Mouse (Mus musculus) megakaryocyte, embryonic 14.5 days (primary cell): ENCODE results near the gene Adamtsl3. TPM values are rescaled to one million over a fixed set of nuclear protein-coding genes. Genes with fewer than 3 reads are reported as not detected.
A peak's percentile ranks its signal among the peaks of the same experiment; 100 is the strongest.

Experiments used
- H3K27me3 ChIP-seq: replicated peaks from 2 replicates; pipeline ENCODE3; 2012; ENCODE audit warnings: inconsistent platforms
- H3K36me3 ChIP-seq: replicated peaks from 2 replicates; pipeline ENCODE3; 2012; ENCODE audit warnings: low read length, inconsistent platforms, mixed read lengths
- H3K4me1 ChIP-seq: 2 replicates; pipeline ENCODE4 v1.6.1; 2012; ENCODE audit warnings: inconsistent platforms
- H3K4me3 ChIP-seq: replicated peaks from 2 replicates; pipeline ENCODE3; 2012; ENCODE audit warnings: moderate library complexity, mild to moderate bottlenecking, inconsistent platforms
- H3K9me3 ChIP-seq: 2 replicates; pipeline ENCODE4 v1.6.1; 2012; ENCODE audit warnings: inconsistent platforms
- FLI1 ChIP-seq: IDR thresholded peaks from 2 replicates; pipeline ENCODE4 v1.6.1; 2012; ENCODE audit warnings: low read length, inconsistent platforms, mixed read lengths
- GATA1 ChIP-seq: IDR thresholded peaks from 3 replicates; pipeline ENCODE4 v1.6.1; 2012; ENCODE audit warnings: mixed read lengths, low read length, inconsistent platforms, borderline replicate concordance
- polyA plus RNA-seq: library from polyadenylated mRNA; stranded (reverse); fragments of >175 nt; gene quantifications from 2 replicates; pipeline ENCODE4 v1.2.3, GENCODE M21; 2012; ENCODE audit warnings: low replicate concordance; ENCODE audit not compliant: insufficient read depth

Gene Adamtsl3
- polyA plus RNA-seq, 1 experiment, result 0.01 TPM

DNA sequence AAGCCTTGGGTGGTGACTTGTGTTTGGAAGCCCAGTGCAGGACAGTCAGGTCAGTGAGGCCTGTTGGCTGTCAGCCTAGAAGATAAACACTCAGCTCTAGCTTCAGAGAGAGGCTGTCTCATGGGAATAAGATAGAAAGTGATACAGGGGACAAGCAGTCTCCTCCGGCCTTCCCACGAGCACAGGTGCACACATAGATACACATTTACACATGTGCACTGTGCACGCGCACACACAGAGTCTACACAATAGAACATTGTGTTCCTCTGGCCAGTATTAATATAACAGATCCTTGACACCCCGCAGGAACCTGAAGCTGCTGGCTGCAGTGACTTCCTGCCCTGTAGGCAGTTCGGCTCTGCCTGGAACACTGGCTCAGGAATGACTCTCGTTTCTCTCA is 44.3 kb downstream of the Adamtsl3 start:
- Histone ChIP-seq H3K36me3 (no peaks in the 10 kb centered on the region), H3K4me3 (no peak overlapping the region), H3K27me3 (no peaks in the 10 kb centered on the region), H3K9me3 (peaks cover 24% of the 10 kb centered on the region), H3K4me1 (no peaks in the 10 kb centered on the region)
- TF ChIP-seq GATA1 (no peak), FLI1 (no peak)

DNA sequence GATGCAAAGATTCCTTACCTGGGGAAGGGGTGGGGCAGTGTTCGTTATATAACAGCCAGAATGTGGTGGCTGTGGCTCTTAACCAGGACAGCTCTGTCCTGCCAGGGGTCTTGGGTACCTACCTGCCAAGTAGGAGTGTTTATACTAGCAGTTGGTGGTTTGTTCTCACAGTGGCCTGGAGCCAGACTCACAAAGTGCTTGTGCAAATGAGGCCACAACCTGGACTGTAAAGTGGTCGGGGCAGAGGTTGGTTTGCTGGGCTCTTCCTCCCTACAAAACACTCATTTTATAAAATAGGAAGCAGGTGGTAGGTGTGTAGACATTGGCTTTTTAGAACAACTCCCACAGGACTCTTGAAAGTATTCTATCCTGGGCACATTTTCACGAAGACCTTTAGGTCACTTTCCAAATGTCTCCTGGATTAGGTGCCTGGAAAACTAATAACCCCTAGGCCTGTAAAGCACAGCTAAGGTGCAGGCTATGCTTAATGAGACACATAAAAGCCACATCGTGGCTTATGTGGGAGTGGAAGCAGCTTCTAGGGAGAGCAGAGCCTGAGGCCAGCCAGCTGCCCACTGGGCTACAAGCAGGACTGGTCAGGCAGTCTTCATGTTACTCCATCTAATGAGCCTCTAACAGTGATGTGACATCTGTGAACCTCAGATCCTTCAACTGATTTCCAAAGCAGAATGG is 47.5 kb downstream of the Adamtsl3 start:
- Histone ChIP-seq H3K36me3 (no peaks in the 10 kb centered on the region), H3K4me1 (no peaks in the 10 kb centered on the region), H3K4me3 (no peak overlapping the region), H3K9me3 (peaks cover 10% of the 10 kb centered on the region), H3K27me3 (no peaks in the 10 kb centered on the region)
- TF ChIP-seq GATA1 (no peak), FLI1 (no peak)

DNA sequence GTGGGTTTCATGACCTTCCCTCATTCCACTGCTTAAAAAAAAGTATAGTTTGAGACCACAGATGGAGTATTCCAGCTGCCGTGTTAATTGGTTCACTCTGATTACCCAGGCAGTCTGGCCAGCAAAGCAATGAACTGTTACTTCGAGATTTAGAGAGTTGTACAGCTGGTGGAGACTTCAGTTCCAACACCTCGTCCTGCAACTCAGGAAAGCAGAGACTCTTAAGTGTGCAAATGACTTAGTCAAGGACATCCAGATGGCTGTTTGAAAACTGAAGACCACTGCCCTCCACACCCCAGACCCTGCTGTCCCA is 48.0 kb downstream of the Adamtsl3 start:
- Histone ChIP-seq H3K27me3 (no peaks in the 10 kb centered on the region), H3K36me3 (no peaks in the 10 kb centered on the region), H3K9me3 (peaks cover 14% of the 10 kb centered on the region), H3K4me1 (no peaks in the 10 kb centered on the region), H3K4me3 (no peak overlapping the region)
- TF ChIP-seq GATA1 (no peak), FLI1 (no peak)

GRCm38 (mm10) chr7:82387121-82387520 is 51.6 kb downstream of the Adamtsl3 start:
- Histone ChIP-seq H3K36me3 (no peaks in the 10 kb centered on the region), H3K27me3 (no peaks in the 10 kb centered on the region)

GRCm38 (mm10) chr7:82394435-82395186 is 59.1 kb downstream of the Adamtsl3 start:
- H3K27me3 ChIP-seq, result no peaks in the 10 kb centered on the region
- H3K36me3 ChIP-seq, result no peaks in the 10 kb centered on the region
- H3K4me1 ChIP-seq, result no peaks in the 10 kb centered on the region
- TF ChIP-seq GATA1 (no peak), FLI1 (no peak)
- H3K4me3 ChIP-seq, result no peak overlapping the region
- H3K9me3 ChIP-seq, result peaks cover 27% of the 10 kb centered on the region

More at GRCm38 (mm10) chr7:82387121-82387520, 51.6 kb downstream of the Adamtsl3 start:
- TF ChIP-seq FLI1 (no peak), GATA1 (no peak)
- no peak overlapping the region for H3K4me3 ChIP-seq
- H3K9me3 ChIP-seq, result peaks cover 37% of the 10 kb centered on the region
- no peaks in the 10 kb centered on the region for H3K4me1 ChIP-seq

DNA sequence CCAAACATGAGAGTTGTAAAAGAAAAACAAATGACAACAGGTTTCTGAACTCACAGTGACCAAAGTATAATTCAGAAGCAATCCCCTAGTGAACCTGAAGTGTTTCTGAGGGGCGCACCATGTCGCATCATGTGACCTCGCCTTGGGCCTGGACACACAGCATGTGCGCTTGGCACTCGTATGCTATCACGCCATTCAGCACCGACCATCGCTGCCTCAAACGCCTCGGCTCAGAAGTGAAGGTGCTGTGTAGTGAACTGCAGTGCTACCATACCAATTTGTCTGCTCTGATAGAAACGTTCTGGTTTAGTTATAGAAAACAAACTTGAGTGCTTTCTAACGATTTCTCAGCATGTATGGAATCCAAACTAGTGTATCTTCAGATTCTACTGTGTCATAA is 59.7 kb downstream of the Adamtsl3 start:
- no peak for TF ChIP-seq GATA1
- TF ChIP-seq FLI1, result no peak
- Histone ChIP-seq H3K4me1 (no peaks in the 10 kb centered on the region), H3K36me3 (no peaks in the 10 kb centered on the region), H3K4me3 (peak overlapping the region; percentile 64), H3K27me3 (no peaks in the 10 kb centered on the region), H3K9me3 (peaks cover 23% of the 10 kb centered on the region)

- Histone ChIP-seq H3K4me1 (no peaks in the 10 kb centered on the region), H3K27me3 (no peaks in the 10 kb centered on the region), H3K36me3 (no peaks in the 10 kb centered on the region), H3K9me3 (peaks cover 16% of the 10 kb centered on the region), H3K4me3 (no peak overlapping the region)
- TF ChIP-seq GATA1, result no peak
- no peak for TF ChIP-seq FLI1
Observed at GRCm38 (mm10) chr7:82395751-82396512, 60.4 kb downstream of the Adamtsl3 start.

- Histone ChIP-seq H3K9me3 (peaks cover 10% of the 10 kb centered on the region; the same call in 1 of the 2 replicates), H3K36me3 (no peaks in the 10 kb centered on the region), H3K4me1 (no peaks in the 10 kb centered on the region), H3K27me3 (no peaks in the 10 kb centered on the region), H3K4me3 (no peak overlapping the region)
- TF ChIP-seq FLI1 (no peak), GATA1 (no peak)
Observed at GRCm38 (mm10) chr7:82396869-82397268, 61.4 kb downstream of the Adamtsl3 start.

- Histone ChIP-seq H3K27me3 (no peaks in the 10 kb centered on the region), H3K4me1 (no peaks in the 10 kb centered on the region), H3K4me3 (no peak overlapping the region), H3K9me3 (peaks cover 11% of the 10 kb centered on the region; the same call in 1 of the 2 replicates), H3K36me3 (no peaks in the 10 kb centered on the region)
- TF ChIP-seq GATA1 (no peak), FLI1 (no peak)
Observed at GRCm38 (mm10) chr7:82397632-82398031, 62.1 kb downstream of the Adamtsl3 start.
